Mouse (Mus musculus) myocyte (in vitro differentiated cells): Measurements from ENCODE around the gene Tmprss7.

ENCODE experiments used
- E2F4 ChIP-seq: IDR thresholded peaks from one replicate; pipeline ENCODE4 v1.6.1; 2011; ENCODE audit warnings: mild to moderate bottlenecking, control low read depth, moderate library complexity; ENCODE audit not compliant: insufficient read depth
- MAX ChIP-seq: IDR thresholded peaks from one replicate; pipeline ENCODE4 v1.6.1; 2011; ENCODE audit warnings: low read depth, mild to moderate bottlenecking, control low read depth
- MYOD1 ChIP-seq, 3 experiments: IDR thresholded peaks; one replicate each; pipeline ENCODE4 v1.6.1; 2011; ENCODE audit warnings: control low read depth in 2 of 3, low read depth in 2 of 3, mild to moderate bottlenecking in 2 of 3, moderate library complexity in 1 of 3; ENCODE audit not compliant: insufficient read length in 2 of 3, control insufficient read depth in 1 of 3
- MYOG ChIP-seq, 3 experiments: IDR thresholded peaks; one replicate each; pipeline ENCODE4 v1.6.1; 2011; ENCODE audit warnings: control low read depth in 2 of 3, low read depth in 2 of 3, mild to moderate bottlenecking in 2 of 3; ENCODE audit not compliant: insufficient read length in 2 of 3, control insufficient read depth in 1 of 3, insufficient read depth in 1 of 3
- POLR2A ChIP-seq: IDR thresholded peaks from one replicate; pipeline ENCODE4 v1.6.1; 2011; ENCODE audit warnings: low read depth, mild to moderate bottlenecking, control low read depth, moderate library complexity; ENCODE audit not compliant: insufficient read length
- TCF12 ChIP-seq: IDR thresholded peaks from one replicate; pipeline ENCODE4 v1.6.1; 2011; ENCODE audit warnings: mild to moderate bottlenecking, control low read depth; ENCODE audit not compliant: poor library complexity, insufficient read depth, severe bottlenecking
- USF1 ChIP-seq: IDR thresholded peaks from one replicate; pipeline ENCODE4 v1.6.1; 2011; ENCODE audit warnings: low read depth, mild to moderate bottlenecking, control low read depth, moderate library complexity

GRCm38 (mm10) chr16:45686833-45687232 lies 6.6 kb downstream of the Tmprss7 start:
- TF ChIP-seq USF1 (no peak), MYOG (IDR thresholded peaks at IDR 0.05; ENCODE audit: control insufficient read depth in 1 of 3, insufficient read depth in 1 of 3, insufficient read length in 2 of 3, low read depth in 2 of 3) (no peak), POLR2A (no peak), TCF12 (no peak), MAX (no peak), MYOD1 (IDR thresholded peaks at IDR 0.05; ENCODE audit: control insufficient read depth in 1 of 3, insufficient read length in 2 of 3, low read depth in 2 of 3) (no peak), E2F4 (no peak)
